Mouse (Mus musculus): ENCODE data around the gene Klk6.

- TF ChIP-seq FLI1 (IDR thresholded peaks at IDR 0.05; ENCODE audit: low read length) = no peak
- TF ChIP-seq GATA1 (IDR thresholded peaks at IDR 0.05; ENCODE audit: borderline replicate concordance, low read length) = no peak
These were observed 32.7 kb upstream of the Klk6 start, which contains the start of gene Klk9 for GRCm38 (mm10) chr7:43791591-43791990.

All from megakaryocyte, embryonic 14.5 days (primary cell).